Mouse (Mus musculus): ENCODE measurements around the gene Hspbap1.

Hspbap1 gene

DNA sequence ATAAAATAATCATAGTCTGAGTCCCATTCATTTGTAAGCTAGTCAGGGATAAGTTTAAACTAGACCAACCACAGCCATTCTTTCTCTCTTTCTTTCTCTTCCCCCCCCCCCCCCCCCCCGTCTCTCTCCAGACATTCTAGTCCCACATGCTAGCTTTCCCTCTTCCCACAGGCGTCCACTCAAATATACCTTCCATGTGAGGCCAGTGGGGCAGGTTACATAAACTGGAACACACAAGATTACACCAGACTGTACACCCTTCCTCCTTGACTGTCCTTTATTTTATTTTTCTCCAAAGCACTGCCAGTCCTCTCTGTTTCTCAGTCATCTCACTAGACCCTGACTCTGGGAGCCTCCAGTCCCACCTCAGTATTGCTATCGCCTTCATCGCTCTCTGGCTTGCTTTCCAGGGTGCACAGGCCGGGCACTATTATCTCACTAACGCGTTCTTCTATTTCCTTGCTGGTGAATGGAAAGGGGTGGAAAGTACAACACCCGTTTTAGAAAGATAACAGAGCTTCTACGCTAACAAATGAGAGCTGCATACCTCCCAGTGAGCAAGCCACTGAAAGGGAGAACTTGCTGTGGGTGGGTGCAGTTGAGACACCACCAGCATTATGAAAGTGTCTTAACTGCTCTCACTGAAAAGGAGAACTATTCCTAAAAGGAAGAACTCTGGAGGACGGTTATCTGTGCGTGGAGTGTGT is 6.4 kb upstream of the Hspbap1 start:
- WGBS = 65% methylated on average over 10 of the region's 11 CpGs

DNA sequence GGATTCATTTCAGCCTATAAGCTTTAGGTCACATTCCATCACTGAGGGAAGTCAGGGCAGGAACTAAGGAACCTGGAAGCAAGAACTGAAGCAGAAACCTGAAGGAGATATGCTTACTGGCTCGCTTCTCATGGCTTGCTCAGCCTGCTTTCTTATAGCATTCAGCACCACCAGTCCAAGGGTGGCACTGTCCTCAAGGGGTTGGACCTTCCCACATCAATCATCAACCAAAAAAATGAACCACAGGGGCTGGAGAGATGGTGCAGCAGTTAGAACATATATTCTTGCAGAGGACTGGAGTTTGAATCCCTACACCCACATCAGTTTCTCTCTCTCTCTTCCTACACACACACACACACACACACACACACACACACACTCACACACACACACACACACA is 5.2 kb upstream of the Hspbap1 start:
- WGBS = 73% methylated on average over 1 of the region's 1 CpGs

DNA sequence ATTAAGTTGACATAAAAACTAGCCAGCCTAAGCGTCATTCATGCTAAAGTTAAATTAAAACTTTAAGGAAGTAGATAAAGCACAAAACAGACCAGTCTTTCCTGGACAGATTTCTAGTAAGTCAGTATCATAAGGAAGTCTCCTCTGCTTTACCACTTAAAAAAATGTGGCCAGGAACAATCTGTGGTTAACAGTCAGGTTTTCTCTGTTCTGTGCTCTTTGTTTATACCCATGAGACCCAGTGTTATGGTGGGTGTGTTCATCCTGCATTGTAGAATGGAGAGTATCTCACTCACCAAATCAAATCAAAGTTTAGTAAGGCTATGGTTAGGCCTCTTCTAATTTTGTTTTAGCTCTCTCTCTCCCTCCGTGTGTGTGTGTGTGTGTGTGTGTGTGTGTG is 4.7 kb upstream of the Hspbap1 start:
- 43% methylated on average over 2 of the region's 2 CpGs for WGBS

DNA sequence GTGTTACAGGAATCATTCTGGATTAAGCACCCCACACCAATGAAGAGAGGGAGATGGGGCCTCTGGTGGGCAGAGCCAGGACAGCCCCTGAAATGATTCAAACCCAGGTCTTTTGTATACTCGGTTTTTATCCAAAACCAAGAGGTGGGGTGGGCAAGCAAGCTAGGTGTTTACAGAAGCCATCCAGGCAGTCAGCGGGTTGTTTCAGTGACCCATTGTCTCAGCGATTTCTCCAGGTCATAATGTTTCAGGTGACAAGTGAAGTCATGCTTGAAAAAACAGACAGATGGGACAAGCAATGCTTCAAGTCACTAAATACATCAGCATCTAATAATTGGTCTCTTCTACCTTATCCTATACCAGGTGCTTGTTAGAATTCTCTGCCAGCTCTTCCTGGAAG is 3.8 kb upstream of the Hspbap1 start:
- WGBS = 88% methylated on average over 3 of the region's 3 CpGs

DNA sequence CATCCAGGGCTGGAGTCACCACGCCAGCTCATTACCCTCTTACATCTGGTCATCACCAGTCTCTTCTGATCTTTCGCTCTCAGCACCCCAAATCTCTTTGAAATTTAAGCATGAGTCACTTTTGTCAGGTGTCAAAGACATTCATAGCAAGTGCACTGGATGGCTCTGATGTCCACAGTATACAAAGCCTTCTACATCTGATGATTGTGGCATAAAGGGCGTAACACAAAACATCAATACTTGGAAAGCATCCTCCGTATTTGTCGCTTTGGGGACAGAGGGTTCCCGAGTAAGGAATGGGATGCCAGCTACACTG is 1.7 kb upstream of the Hspbap1 start:
- 10% methylated on average over 6 of the region's 6 CpGs for WGBS

DNA sequence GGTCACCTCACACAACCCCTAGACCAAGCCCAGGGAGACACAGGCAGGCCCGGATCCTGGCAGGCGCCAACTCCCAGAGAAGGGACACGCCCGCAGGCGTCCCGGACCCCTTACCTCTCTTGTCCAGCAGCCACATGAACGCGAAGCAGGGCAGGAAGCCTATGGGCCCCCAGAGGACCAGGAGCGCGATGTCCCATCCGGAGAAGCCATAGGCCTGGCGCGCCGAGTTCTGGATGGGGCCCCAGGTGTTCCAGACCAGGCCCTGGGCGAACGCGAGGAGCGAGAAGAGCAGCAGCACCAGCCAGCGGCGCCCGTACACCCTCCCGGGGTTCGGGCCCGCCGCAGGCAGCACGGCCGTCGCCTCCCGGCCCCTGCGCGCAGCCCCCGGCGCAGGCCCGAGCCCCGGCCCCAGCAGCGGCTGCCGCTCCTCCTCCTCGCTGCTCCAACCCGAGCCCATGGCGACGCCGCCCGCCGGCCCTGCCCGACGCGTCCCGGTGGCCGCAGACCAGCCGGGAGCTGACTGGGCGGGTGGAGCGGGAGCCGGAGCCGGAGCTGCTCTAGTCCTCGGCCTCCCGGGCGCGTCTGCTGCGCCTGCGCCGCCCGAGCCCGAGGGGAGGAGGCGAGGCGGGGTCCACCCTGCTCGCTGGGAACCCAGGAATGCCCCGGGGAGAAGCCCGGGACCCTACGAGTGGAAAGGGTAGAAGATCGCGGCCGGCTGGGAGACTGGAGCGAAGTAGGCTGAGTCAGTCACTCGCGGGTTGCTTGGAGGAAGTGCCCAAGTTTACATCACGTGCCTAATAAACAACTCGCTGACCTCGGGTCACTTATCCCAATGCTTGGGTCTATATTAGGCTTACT is 1.2 kb upstream of the Hspbap1 start, which contains the start of gene Dirc2:
Gene Dirc2 (minus strand): TSS at position 572 of the 858 bp plus-strand sequence.
- WGBS = under 1% methylated on average over 78 of the region's 78 CpGs

DNA sequence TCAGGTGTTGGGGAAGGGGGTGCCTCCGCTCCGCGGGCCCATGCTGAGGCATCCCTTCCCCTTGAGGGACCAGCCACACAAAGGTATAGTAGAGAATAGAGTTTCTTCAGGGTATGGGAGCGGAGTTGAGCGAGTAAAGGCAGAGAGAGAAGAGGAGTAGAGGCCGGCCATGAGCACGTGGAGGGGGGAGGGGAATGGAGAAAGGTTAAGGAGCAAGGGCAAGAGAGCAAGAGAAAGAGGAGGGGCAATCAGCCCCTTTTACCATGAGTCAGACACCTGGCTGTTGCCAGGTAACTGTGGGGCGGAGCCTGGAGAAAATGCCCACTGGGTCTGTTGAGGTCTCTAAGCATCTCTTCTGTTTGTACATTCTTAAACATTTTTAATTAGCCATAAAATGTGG is 966 bp downstream of the Hspbap1 start:
- WGBS = 43% methylated on average over 8 of the region's 8 CpGs

DNA sequence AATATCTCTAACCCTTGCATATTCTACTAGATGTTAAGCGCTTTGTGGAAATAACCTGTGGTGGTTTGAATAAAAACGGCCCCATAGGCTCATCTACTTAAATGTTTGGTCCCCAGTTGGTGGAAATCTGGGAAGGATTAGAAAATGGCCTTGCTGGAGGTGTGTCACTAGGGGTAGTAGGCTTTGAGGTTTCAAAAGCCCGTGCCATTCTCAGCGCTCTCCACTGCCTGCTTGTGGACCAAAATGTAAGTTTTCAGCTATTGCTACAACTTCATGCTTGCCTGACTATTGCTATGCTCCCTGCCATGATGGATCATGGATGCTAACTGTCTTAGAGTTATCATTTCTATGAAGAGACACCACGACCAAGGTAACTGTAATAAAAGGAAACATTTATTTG is 1.4 kb downstream of the Hspbap1 start:
- WGBS = 86% methylated on average over 5 of the region's 5 CpGs

DNA sequence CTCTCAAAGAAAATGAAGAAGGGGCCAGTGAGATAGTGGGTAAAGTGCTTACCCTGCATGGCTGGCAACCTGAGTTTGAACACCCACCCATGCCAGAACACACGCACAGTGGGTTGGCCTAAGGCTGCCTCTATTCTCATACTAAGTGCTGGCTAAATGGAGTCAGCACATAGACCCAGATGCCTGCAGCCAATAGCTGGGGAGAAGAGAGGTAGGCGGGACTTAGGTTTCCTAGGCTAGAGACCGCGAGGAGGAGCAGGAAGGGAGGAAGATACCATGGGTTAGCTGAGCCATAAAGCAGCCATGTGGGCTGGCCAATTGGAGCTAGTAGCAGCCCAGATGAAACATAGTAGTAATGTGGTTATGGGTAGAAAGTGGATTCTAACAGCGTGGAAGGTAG is 2.4 kb downstream of the Hspbap1 start:
- WGBS = 93% methylated on average over 5 of the region's 5 CpGs

DNA sequence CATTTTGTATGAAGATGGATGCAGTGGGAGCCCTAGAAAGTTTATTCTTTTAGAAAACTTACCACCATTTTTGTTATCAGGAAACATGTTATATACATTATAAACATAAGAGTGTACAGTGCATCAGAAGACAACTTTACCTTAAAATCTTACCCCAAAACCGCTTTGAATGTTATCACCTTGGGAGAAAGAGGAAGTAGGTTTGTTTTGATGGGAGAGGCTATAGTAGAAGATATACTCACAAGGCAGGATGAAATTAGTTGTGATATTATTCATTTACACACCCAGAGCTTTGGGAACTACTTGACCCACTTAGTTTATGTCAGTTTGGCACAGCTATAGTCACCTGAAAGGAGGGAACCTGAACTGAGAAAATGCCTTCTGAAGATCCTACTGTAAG is 5.7 kb downstream of the Hspbap1 start:
- WGBS = 84% methylated on average over 1 of the region's 1 CpGs

DNA sequence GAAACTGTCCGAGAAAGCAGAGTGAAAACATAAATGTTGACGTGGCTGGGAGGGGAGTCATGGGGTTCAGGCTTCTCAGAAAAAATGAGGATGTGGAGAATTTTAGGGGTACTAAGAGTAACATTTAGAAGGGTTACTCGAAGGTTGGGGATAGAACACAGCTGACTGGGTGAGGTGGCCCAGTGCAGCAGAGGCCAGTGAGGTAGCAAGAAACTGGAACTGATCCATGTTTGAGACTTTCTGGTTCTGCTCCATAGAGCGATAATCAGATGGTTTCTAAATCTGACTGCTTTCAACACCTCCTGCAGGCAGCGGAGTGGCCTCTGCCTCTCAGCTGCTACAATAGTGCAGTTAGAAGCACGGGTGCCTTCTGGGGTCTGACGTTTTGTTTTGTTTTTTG is 6.6 kb downstream of the Hspbap1 start:
- WGBS = 78% methylated on average over 7 of the region's 7 CpGs

DNA sequence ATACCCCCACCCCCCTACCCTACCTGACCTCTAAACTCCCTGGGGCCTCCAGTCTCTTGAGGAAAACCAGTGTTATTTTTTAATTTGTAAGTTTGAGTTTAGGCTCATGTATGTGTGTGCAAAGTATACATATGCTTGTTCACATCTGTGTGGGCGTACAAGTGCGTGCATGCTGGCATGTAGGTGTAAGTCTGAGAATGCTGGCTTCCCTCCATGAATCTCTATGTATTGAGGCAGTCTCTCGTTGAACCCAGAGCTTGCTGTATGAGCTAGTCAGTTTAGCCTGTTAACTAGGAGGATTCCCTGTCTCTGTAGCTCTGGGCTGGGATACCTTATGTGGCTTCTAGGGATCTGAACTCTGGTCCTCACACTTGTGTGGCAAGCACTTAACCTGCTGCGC is 7.6 kb downstream of the Hspbap1 start:
- WGBS = 69% methylated on average over 4 of the region's 4 CpGs

DNA sequence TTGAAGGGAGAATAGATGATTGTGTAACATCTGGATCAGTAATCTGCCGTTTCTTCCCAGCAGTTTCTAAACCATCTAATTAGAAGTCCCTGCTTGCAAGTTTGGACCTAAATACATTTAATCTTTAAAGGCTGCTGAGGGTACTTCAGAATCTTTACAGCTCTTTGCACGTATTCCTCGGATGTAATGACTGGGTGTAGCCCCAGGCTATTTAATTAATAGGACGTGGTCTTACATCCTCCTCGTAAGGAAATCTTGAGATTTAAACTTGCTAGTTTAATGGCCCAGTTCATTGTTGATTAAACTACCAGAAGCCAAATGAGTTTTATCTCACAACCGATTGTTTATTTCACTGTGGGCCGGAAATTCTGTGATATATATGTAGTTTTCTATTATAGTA is 9.5 kb downstream of the Hspbap1 start:
- 86% methylated on average over 7 of the region's 7 CpGs for WGBS

DNA sequence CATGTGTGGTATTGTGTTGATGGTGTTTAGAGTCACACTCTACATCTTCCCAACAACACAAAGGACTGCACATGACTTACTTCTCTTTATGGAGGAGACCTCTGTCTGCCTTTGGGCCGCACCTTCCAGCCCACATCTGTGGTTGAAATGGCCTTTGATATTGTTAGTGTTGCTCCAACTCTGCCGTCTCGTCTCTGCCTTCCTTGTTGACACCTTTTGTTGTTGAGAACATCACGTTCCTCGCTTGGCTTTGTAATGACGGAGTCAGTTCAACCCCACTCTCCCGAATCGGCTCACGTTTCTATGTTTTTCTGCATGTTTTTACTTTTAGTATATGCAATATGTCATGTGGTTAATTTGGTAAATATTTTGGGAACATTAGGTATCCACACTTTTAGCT is 10.9 kb downstream of the Hspbap1 start:
- WGBS = 89% methylated on average over 9 of the region's 9 CpGs

DNA sequence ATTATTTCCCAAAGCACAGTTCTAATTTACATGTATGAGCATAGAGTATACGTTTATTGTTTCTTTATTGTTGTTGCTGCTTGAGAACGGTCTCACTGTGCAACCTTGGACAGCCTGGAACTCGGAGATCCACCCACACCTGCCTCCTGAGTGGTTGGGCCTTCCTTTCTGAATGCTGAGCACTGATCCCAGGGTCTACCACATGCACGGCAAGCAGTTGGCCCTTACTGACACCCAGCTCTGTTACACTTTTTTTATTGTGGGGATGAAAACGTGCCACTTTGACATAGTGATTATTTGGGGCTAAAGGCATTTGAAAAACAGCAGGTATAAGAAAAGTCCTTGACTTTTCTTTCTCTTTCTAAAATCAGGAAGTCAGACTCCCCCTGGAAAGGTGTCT is 11.5 kb downstream of the Hspbap1 start:
- 87% methylated on average over 5 of the region's 5 CpGs for WGBS

DNA sequence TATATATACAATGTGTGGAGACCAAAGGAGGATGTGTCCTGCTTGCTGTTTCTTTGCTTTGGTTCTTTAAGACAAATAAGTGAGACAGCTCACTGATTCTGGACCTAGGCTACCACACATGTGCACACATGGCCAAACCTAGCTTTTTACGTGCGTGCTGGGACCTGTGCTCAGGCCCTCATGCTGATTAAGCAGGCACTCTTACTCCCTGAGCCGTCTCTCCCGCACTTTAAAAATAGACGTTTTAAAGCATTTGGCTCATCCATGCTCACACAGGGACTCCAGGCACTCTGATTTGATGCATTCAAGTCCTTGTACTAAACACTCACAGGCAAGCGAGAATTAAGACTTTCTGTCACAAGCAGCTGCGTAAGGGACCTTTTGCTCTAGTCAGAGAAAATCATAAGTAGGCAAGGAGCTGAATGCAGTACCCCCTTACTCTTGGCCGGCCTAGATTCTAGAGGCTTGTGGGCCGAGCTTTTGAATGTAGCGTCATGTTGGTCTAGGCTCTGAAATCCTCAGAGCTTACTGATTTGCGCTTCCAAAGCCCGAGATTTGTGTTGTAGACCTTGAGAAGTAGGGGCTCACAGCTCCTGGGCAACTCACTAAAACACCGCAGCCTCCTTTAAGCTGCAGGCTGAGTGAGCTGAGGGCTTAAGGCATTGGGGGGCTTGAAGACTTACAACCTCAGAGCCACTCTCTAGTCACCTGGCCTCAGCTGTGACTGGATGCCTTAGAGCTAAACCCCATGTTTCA is 12.5 kb downstream of the Hspbap1 start:
- 73% methylated on average over 13 of the region's 13 CpGs for WGBS

DNA sequence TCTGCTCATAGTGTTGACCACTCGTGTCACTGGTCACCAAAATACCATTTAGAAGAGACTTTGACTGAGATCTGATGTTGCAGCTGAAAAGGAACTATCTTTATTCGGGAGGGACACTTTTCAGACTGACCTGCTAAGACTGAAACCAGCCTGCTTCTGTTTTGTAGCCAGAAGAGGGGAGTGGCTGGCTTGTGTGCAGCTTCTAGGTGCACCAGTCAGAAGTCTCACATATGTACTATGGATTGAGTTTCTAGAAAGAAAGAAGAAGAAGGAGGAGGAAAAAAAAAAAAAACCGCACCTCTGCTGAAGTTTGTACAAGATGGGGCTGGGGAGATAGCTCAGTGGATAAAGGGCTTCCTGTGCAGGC is 13.0 kb downstream of the Hspbap1 start:
- 84% methylated on average over 3 of the region's 3 CpGs for WGBS

DNA sequence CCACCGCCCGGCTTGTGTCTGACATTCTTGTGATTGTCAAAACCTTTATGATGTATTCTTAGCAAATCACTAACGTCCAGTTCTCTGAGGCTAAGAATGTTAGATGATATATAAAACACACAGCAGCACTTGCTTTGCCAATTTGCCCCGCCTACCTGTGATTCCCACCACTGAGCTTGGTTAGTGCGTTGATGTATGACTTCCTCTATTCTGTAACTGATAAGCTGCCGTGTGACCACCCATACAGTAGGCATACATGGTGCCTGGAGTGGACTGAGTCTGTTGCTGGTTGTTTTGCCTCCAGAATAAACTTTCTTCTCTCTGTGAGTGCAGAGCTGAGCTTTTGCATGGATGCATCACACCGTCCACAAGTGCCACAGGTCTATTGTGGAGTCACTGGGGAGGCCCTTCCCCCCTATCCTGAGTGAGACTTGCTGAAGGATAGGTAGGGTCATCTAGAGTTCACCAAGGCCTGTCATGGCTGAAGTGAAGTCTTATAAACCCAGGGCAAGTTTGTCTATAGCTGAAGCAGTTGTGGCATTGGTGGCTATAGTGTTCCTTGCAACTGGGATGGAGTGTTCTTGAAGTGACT is 14.1 kb downstream of the Hspbap1 start:
- 91% methylated on average over 7 of the region's 7 CpGs for WGBS

DNA sequence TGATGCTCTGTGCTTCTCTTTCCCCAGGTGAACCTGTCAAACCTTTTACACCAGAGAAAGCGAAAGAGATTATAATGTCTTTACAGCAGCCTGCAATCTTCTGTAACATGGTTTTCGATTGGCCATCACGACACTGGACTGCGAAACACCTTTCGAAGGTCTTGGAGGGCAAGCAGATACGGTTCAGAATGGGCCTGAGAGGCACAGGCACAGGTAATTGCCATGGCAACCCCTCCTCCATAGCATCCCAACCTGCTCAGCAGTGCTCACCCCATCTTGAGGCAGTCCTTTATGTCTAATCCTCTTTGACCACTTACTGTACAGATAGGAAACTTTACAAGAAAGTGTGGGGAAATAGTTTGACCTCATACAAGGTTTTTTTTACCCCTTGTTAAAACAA is 17.0 kb downstream of the Hspbap1 start:
- WGBS = 93% methylated on average over 6 of the region's 6 CpGs

DNA sequence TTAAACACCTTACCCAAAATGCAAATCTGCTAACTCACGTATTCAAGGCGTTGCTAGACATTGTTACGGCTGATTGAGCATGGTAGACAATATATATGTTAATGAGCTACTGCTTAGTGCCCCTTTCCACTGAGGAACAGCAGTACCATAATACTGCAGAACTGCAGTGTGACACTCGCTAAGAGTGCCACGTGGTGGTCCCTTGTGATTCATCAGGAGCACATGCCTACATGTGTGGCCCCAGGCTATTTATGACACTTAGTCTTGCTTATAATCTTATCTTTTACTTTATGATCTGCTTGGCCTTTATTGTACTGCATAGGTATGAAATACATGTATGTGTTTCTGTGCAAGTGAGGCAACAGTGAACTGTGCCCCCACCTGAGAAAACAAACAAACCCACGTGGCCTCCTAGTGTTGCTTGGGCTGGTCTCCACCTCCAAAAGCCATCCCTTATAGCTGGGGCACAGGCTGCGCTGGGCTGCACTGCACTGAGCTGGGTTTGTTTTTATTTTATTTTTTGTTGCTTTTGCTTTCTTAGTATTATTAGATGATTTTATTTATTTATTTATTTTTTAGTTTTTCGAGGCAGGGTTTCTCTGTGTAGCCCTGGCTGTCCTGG is 17.5 kb downstream of the Hspbap1 start:
- 76% methylated on average over 8 of the region's 8 CpGs for WGBS

DNA sequence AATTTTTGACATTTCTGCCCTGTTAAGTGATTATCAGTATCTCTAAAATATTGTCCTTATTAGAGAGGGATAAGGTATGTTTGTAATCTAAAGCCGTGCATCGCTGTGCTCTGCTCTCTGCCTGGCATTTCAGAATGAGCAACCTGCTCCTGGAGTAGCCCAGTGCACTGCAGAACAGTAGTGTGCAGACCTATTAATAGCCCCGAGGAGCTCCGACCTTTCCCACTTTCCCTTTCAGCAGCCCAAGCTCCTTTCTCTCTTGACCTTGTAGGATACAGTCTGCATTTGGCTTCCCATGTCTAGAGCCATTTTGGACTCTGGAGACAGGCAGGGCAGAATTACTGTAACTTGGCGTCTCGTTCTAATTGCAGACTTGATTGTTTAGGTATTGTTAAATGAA is 18.2 kb downstream of the Hspbap1 start:
- WGBS = 91% methylated on average over 6 of the region's 6 CpGs

DNA sequence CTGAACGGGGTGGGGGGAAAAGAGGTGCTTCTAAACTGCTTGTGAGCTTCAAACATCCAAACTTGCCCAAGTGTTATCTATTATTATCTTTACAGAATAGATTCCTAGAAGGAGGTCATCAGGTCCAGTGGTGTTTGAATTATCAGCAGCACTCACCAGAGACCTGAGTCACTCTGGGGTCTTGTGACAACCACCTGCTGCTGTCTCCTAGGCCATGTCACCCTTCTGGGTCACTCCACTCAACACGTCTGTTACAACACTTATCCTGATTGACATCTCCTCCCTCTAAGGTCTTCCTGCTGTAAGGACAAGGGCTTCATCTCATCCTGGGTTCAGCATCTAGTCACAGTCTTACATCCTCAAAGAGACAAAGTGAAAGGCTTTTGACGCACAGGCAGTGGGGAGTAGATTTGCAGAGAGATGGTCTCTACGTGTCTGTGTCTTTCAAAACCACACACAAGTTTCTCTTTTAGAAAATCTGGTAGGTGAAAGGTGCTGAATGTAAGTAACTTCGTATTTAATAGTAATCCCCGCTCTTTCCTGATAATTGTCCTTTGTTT is 21.9 kb downstream of the Hspbap1 start:
- WGBS = 93% methylated on average over 6 of the region's 6 CpGs
